Comparison of ENCODE assay signal across 23 mouse cellular contexts in the genomic region with DNA sequence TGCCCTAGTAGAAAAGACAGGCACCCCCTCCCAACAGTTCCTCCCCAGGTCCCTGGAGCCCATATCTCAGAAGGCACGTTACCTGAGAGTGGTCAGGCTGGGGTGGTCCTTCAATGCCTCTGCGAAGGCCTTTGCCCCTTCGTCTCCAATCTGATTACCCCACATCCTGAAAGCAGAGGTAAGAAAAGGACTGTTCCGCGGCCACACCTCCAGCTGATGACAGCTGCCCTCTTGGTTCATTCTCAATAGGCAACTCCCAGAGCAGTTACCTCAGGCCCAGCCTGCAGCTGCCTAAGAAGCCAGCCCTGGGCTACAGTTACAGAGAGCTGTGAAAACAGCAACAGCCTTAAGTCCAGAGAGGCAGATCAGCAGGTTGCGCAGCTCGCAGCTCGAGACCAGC. TPM values are rescaled to one million over a fixed set of nuclear protein-coding genes. Genes with fewer than 3 reads are reported as not detected.
DNase-seq lines count a peak whose midpoint lies in the region; ATAC-seq and TF ChIP-seq lines count a peak whose summit lies in the region.
"Had no signal": no experiment of that assay in that cellular context is flagged by ENCODE, and none has a peak within 500 bp of the region (broad histone marks: within the 10 kb centered on the region; RNA-seq: fewer than 3 reads in every experiment).

No protein-coding gene starts in this region.

- no peak for ATAC-seq in forebrain, embryonic 11.5 days (replicated peaks; ENCODE audit: low FRiP score)

- no peak overlapping the region for H3K4me3 ChIP-seq in kidney, adult 2 months (ENCODE audit: insufficient read depth, low read depth, low read length)
- H3K4me3 ChIP-seq in macrophage (ENCODE audit: inconsistent target), result no peak overlapping the region
- H3K4me3 ChIP-seq in forebrain, embryonic 11.5 days (ENCODE audit: low read depth, low read length), result no peak overlapping the region
- H3K4me3 ChIP-seq: embryonic facial prominence, embryonic 15.5 days; hindbrain, embryonic 13.5 days; limb, embryonic 15.5 days; midbrain, embryonic 12.5 days had no signal

- peaks cover 5% of the 10 kb centered on the region; the same call in 1 of the 2 replicates for H3K79me2 ChIP-seq in macrophage (ENCODE audit: inconsistent target)

- no peaks in the 10 kb centered on the region for H3K27me3 ChIP-seq in kidney, adult 2 months (replicated peaks; ENCODE audit: control insufficient read depth, insufficient read depth, low read length)
- no peaks in the 10 kb centered on the region for H3K27me3 ChIP-seq in forebrain, embryonic 11.5 days (ENCODE audit: control insufficient read depth, insufficient read depth, low read length)
- H3K27me3 ChIP-seq: CH12.LX; embryonic facial prominence, embryonic 15.5 days; hindbrain, embryonic 13.5 days; limb, embryonic 15.5 days; midbrain, embryonic 12.5 days had no signal

- H3K36me3 ChIP-seq in kidney, adult 2 months (ENCODE audit: control insufficient read depth, insufficient read depth, low read length), result no peaks in the 10 kb centered on the region
- peaks cover 62% of the 10 kb centered on the region for H3K36me3 ChIP-seq in macrophage (ENCODE audit: inconsistent target)
- no peaks in the 10 kb centered on the region for H3K36me3 ChIP-seq in forebrain, embryonic 11.5 days (ENCODE audit: control insufficient read depth, insufficient read depth, low read length)
- H3K36me3 ChIP-seq: G1E; hindbrain, embryonic 13.5 days; midbrain, embryonic 12.5 days had no signal

- WGBS in kidney, adult 2 months, result 86% methylated on average over 8 of the region's 8 CpGs
- 58% methylated on average over 8 of the region's 8 CpGs for WGBS in macrophage (ENCODE audit: missing documents)
- WGBS in forebrain, embryonic 11.5 days, result 86% methylated on average over 8 of the region's 8 CpGs

- peak overlapping the region; percentile 33; the same call in 1 of the 2 replicates for H3K27ac ChIP-seq in kidney, adult 2 months (ENCODE audit: insufficient read depth, low read depth, low read length)
- peak overlapping the region; percentile 35; the same call in 1 of the 2 replicates for H3K27ac ChIP-seq in macrophage
- H3K27ac ChIP-seq in forebrain, embryonic 11.5 days (ENCODE audit: low read depth, low read length), result no peak overlapping the region
- H3K27ac ChIP-seq: embryonic facial prominence, embryonic 15.5 days; hindbrain, embryonic 13.5 days; kidney, postnatal 0 days; limb, embryonic 15.5 days; midbrain, embryonic 12.5 days had no signal

- no peaks in the 10 kb centered on the region for H3K4me1 ChIP-seq in kidney, adult 2 months (ENCODE audit: control insufficient read depth, insufficient read depth, low read length)
- H3K4me1 ChIP-seq in forebrain, embryonic 11.5 days (replicated peaks; ENCODE audit: control insufficient read depth, insufficient read depth, low read length), result no peaks in the 10 kb centered on the region
- H3K4me1 ChIP-seq: embryonic facial prominence, embryonic 15.5 days; hindbrain, embryonic 13.5 days; limb, embryonic 15.5 days; midbrain, embryonic 12.5 days had no signal

- H3K9me3 ChIP-seq in forebrain, embryonic 11.5 days (ENCODE audit: control insufficient read depth, low read length), result no peaks in the 10 kb centered on the region
- H3K9me3 ChIP-seq: embryonic facial prominence, embryonic 15.5 days; G1E; hindbrain, embryonic 13.5 days; limb, embryonic 15.5 days; midbrain, embryonic 12.5 days had no signal

- no peak overlapping the region for H3K9ac ChIP-seq in forebrain, embryonic 11.5 days (ENCODE audit: low read length)
- H3K9ac ChIP-seq: embryonic facial prominence, embryonic 15.5 days; hindbrain, embryonic 13.5 days; limb, embryonic 15.5 days; lung, embryonic 14.5 days; midbrain, embryonic 12.5 days had no signal

- no peak overlapping the region for H3K4me2 ChIP-seq in forebrain, embryonic 11.5 days (ENCODE audit: low read depth, low read length, severe bottlenecking)
- H3K4me2 ChIP-seq: embryonic facial prominence, embryonic 15.5 days; hindbrain, embryonic 13.5 days; limb, embryonic 15.5 days; lung, embryonic 14.5 days; midbrain, embryonic 12.5 days had no signal

- no peak for DNase-seq in kidney, adult 2 months
- DNase-seq in kidney, postnatal 4 days, result no peak
- peak; percentile 15 to 47 for DNase-seq in urinary bladder, postnatal 4 days (ENCODE audit: low spot score in 2 of 2)
- DNase-seq in urinary bladder, postnatal 14 days (ENCODE audit: low spot score), result no peak
- peak; percentile 31 for DNase-seq in testis, postnatal 14 days (ENCODE audit: low spot score)
- DNase-seq in ovary, postnatal 10 days (ENCODE audit: low spot score), result no peak
- DNase-seq in forebrain, embryonic 11.5 days (ENCODE audit: low spot score), result no peak
- DNase-seq: adrenal gland, adult 2 months; B cell, adult 2 months; cerebellum, adult 2 months; kidney, adult 11 months; left cerebral cortex, postnatal 4 days; lung, embryonic 14.5 days; right cerebral cortex, adult 18-20 months; right cerebral cortex, postnatal 4 days had no signal

- TF ChIP-seq CTCF in kidney, adult 2 months (conservative IDR thresholded peaks at IDR 0.05; ENCODE audit: insufficient read depth, insufficient read length, low read depth, low read length), result no peak

- no peak for TF ChIP-seq POLR2A in kidney, adult 2 months (IDR thresholded peaks at IDR 0.05; ENCODE audit: low read depth, low read length)

RNA-seq across cellular contexts. Expression of a gene that starts 38.1 kb away (rescaled TPM):
- polyA plus RNA-seq in kidney, adult 2 months (2012; rRNA removed), result 14.0 and 18.7 TPM in 2 replicates
- 100 to 1,000 TPM in 18 of 26 experiments, 10 to 100 TPM in 8; 41.2 to 494 (median 195) TPM for total RNA-seq in macrophage (2018; cell fraction: chromatin; rRNA removed)
- 10 to 100 TPM; 15.7 to 74.6 (median 43.9) TPM for total RNA-seq in macrophage (2018; cell fraction: cytosol; rRNA removed)
- 100 to 1,000 TPM in 16 of 26 experiments, 10 to 100 TPM in 10; 34.5 to 340 (median 125) TPM for total RNA-seq in macrophage (2018; cell fraction: nucleus; rRNA removed)
- 9.6 to 26.9 TPM (median 17.4 TPM) in 3 replicates for polyA plus RNA-seq in macrophage (2018)
- polyA plus RNA-seq in forebrain, embryonic 11.5 days (2014; fragmentation: Nextera tagmentation; extraction: Ambion mirVana), result 2.0 TPM in 2 replicates

RNA-seq across cellular contexts. Expression of a gene that starts 58.4 kb away (rescaled TPM):
- polyA plus RNA-seq in kidney, adult 2 months (2012; rRNA removed), result 13.5 and 15.9 TPM in 2 replicates
- 10 to 100 TPM in 23 of 26 experiments, 1 to 10 TPM in 3; 5.2 to 91.6 (median 26.1) TPM for total RNA-seq in macrophage (2018; cell fraction: chromatin; rRNA removed)
- total RNA-seq in macrophage (2018; cell fraction: cytosol; rRNA removed), result 10 to 100 TPM in 18 of 26 experiments, 1 to 10 TPM in 8; 2.5 to 32.0 (median 17.7) TPM
- total RNA-seq in macrophage (2018; cell fraction: nucleus; rRNA removed), result 10 to 100 TPM in 23 of 26 experiments, 1 to 10 TPM in 3; 7.3 to 51.8 (median 24.8) TPM
- 6.4 to 8.4 TPM (median 8.1 TPM) in 3 replicates for polyA plus RNA-seq in macrophage (2018)
- 6.8 and 8.6 TPM in 2 replicates for polyA plus RNA-seq in forebrain, embryonic 11.5 days (2014; fragmentation: Nextera tagmentation; extraction: Ambion mirVana)

Comparison
In these comparisons a context has a peak if more than half of its experiments do, and no peak if none do; other contexts are left out.
1. DNase-seq: peak in urinary bladder, postnatal 4 days (2 of 2) and testis, postnatal 14 days (single experiment); none in kidney, adult 2 months (single experiment), kidney, postnatal 4 days (0 of 2), urinary bladder, postnatal 14 days (single experiment), ovary, postnatal 10 days (single experiment) and forebrain, embryonic 11.5 days (single experiment).